Mouse (Mus musculus): Measurements from ENCODE around the gene Tepsin.

Gene Tepsin

DNA sequence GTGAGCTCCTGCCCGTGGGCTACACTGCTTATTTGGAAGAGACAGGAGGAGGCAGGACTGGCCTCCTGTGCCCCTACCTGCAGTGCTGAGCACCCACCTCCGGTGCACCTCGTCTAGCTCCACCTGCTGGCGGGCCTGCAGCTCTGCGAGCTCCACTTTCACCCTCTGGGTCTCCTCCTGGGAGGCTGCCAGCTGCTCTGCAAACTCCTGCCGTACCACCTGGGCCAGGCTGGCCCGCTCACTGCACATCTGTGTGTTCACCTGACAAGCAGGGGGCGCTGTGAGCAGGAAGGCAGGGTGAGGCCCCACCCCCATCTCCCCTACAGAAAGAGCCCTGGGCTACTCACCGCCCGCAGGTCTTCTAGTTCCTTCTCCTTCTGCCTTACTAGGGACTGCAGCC is 33.2 kb downstream of the Tepsin start:
- in situ Hi-C loops (cut with MboI, MseI) = no loop called here

DNA sequence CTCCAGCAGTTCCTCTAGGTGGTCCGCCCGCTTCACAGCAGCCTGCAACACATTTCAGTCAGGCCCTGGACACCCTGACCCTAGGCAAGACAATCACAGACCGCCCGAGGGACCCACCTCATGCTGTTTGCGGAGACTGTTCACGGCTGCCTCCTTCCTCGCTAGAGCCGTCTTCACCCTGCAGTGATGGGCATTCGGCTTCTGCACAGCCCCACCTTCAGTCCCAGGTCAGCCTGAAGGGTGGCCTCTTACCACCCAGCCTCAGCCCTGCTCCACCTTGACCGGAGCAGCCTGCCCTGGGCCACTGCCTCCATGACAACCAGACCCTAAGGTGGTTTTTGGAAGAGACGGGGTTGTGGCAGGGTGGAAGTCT is 33.9 kb downstream of the Tepsin start:
- in situ Hi-C loops (cut with MboI, MseI) = no loop called here

DNA sequence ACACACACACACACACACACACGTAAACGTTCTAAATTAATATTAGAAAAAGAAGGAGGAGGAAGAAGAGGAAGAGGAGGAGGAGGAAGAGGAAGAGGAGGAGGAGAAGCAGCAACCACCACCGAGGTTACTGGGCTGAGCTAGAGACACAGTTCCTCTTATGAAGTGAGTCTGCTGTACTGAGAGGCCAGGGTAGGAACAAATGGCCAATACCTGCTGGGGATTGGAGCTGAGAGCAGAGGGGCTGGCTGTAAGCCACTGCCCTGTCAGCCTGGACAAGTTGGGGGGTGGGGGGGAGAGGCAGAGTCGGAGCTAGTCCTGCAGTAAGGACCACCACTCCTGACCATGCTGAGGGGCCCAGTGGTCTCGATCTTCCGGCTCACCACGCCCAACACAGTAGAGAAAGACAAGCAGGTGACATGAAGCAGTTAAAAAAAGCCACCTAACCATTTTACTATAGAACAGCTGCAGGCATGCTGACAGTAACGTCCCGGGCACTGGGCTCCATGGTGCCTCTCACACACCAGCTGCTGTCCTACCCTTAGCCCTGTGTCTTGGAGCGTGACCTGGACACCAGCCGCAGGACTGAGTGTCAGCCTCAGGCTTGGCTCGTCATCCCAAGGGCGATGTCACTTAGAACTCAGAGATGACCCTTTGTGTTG is 34.4 kb downstream of the Tepsin start:
- in situ Hi-C loops (cut with MboI, MseI) = no loop called here

DNA sequence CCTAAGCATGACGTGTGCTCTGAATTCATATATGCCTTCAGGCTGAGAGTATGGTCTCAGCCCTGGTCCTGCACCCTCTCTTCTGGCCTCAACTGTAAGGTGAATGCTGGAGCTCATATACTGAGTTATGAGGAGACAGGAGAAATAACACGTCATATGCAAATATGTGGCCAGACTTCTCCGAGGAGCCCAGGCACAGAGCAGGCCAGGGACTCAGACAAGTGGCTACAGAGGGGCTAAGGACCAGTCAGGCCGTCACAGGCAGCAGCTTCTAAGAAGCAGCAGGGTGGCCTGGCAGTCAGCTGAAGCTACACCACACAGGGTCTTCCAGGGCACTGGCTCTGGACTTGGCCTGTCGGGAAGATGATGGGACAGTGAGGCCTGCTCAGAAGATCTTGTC is 35.2 kb downstream of the Tepsin start:
- in situ Hi-C loops (cut with MboI, MseI) = no loop called here

DNA sequence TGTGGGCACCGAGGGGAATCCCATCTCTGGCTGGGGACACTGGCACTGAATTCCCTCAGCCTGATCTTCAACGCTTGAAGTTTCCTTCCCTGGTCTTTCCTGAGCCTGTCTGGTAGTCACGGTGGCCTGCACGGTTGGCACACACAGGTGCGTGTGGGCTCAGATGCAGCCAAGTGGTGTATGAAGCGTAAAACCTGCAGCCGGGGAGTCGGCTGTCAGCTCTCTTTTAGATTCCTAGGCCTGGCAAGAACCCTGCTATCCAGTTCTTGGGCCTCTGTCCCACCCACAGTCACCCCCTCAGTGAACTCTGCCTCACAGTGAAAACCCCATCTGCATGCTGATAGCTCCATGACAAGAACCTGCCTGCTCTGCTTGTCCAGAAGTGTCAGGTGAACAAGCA is 37.9 kb downstream of the Tepsin start:
- in situ Hi-C loops (cut with MboI, MseI) = no loop called here

DNA sequence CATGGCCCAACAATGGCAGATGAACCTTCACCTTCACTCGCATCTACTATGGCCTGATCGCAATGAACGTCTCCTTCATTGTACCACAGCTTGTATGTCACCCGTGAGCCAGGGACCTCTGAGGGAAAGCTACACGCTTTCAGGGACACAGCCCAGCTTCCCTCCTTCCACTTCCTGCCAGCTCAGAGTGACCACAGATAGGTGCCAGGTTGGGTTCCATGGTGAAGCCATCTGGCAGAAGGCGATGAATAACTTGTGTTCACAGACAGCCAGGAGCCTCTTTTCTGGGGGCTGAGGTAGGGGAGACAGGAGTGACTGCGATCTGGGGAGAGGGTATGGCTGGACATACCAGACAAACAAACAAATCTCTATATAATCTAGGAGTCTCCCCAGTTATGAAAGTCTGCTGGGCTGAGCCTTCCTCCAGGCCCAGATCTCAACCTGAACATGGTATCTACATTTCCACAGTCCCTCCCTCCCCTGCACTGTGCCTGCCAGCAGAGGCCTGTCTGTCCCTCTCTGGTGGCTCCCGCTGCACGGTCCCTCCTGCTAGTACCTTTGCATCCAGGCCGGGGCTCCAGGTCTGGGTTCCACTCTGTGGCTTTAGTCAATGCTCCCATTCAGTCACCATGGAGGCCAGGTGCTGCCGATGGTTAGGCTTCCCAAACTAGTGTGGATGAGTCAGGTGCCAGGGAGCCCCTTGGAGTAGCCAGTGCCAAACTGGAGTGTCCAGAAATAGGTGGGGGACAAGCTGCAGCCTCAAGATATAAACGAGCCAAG is 42.4 kb downstream of the Tepsin start:
- in situ Hi-C loops (cut with MboI, MseI) = no loop called here

DNA sequence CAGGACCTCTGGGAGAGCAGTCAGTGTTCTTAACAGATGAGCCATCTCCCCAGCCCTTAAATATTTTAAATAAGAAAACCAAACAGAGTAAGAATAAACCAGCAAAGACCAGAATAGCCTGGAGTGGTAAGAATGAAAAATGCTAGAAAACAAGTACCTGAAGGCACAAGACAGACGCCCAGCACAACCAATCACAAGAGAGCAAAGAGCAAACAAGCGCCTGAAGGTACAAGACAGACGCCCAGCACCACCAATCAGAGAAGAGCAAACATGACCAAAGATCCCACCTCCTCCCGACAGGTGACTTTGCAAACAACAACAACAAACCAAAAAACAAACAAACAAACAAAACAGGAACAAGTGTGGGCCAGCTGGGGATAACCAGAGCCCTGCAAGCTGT is 44.7 kb downstream of the Tepsin start:
- in situ Hi-C loops (cut with MboI, MseI) = no loop called here

DNA sequence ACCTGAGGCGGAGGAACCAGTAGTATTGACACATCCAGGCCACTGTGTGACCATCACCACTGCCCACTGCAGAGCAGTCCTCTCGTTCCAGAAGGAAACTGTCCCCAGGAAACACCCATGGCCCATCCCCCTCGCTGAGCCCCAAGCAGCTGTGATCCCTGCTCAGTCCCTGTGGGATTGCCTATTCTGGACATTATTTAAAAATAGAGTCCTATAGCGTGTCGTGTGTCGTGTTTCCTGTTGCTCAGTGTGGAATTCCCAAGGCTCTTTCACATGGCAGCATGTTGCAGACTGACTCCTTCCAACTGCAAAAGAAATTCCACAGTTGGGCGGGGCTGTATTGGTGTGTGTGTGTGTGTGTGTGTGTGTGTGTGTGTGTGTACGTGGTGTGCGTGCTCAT is 46.3 kb downstream of the Tepsin start:
- in situ Hi-C loops (cut with MboI, MseI) = no loop called here

DNA sequence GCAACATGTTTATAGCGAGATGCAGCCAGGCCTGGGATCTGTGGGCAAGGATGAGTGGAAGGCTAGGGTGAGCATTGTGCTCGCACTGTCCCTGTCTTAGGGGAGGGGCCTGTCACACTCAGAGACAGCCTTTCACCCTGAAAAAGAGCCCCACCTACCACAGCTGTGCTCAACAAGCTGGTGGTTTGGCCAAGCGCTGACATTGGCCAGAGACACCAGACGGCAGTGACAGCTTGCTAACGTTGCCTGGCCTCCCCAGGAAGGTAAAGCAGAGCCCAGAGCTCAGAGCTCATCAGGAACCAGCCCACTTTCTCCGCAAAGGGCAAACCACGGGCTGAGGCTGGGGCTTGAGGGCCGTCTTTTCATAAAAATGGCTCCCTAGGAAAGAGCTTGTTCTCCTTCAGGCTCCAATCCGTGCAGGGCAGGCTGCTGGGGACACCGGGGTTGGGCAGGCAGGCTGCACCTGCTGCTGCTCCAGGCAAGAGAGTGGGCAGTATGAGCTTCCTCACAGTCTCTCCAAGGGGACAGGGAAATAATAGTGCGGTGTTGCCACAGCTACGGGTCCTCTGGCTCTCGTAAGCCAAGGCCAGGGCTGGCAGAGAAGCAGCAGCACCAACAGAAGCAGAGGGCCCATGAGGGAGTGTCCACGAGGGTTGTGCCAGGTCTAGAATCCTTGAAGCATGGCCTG is 47.3 kb downstream of the Tepsin start:
- in situ Hi-C loops (cut with MboI, MseI) = no loop called here

DNA sequence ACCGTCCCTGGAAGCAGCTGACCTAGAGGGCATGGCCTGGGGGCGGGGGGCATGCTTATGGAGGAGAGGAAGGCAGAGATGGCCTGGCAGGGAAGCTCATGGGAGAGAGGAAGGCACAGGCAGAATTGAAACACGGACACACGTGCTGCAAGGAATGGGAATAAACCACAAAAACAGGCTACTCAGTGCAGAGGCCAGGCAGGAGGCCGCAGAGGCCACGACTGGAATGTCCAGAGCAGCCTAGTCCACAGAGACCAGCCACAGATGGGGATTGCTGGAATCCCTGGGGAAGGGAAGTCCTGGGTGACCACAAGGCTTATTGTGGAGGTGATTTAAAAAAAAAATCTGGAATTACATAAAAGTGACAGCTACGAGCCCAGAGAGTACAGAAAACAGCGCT is 49.5 kb downstream of the Tepsin start:
- in situ Hi-C loops (cut with MboI, MseI) = no loop called here

DNA sequence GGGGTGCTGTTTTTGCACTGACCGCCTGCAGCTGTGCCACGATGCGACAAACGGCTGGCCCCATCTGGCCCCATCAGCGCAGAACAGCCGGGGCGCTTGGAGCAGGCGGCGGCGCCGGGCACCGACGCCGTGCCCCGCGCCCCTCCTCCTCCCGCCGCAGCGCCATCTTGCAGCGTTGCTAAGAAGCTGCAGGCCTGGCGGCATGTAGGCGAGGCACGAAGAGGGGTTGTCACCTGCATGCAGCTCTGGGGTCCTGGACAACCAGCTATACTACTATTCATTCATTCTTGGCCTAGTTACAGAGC is 50.3 kb downstream of the Tepsin start:
- in situ Hi-C loops (cut with MboI, MseI) = no loop called here

DNA sequence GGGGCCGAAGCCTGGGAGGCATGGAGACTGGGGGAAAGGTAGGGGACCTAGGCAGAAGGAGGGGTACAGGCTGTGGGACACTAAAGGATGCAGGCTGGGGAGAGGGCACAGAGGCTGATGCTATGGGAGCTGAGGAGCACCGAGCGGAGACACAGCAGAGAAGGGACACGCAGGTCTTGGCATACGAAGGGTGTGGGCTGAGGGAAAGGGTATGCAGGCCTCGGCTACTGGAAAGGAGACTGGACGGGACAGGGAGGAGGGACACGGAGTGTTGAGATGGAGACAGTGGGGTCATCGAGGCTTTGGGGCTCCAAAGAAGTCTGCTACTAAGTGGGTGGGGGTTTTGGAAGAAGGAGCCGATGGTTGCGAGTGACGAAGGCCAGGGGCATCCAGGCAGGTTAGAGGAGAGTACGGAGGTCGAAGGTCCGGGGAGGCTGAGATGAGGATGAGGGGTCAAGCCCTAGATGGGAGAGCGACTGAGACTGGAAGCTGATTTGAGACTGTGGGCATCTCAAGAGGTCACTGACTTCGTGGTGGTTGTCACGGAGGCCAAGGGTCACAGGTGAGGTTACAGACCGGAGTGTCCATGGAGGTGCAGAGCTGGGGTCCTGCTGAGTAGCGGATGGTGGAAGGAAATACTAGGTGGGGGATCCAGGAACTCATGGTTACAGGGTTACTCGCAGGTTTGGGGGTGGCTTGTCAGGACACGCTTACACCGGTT is 50.8 kb downstream of the Tepsin start:
- in situ Hi-C loops (cut with MboI, MseI) = no loop called here

DNA sequence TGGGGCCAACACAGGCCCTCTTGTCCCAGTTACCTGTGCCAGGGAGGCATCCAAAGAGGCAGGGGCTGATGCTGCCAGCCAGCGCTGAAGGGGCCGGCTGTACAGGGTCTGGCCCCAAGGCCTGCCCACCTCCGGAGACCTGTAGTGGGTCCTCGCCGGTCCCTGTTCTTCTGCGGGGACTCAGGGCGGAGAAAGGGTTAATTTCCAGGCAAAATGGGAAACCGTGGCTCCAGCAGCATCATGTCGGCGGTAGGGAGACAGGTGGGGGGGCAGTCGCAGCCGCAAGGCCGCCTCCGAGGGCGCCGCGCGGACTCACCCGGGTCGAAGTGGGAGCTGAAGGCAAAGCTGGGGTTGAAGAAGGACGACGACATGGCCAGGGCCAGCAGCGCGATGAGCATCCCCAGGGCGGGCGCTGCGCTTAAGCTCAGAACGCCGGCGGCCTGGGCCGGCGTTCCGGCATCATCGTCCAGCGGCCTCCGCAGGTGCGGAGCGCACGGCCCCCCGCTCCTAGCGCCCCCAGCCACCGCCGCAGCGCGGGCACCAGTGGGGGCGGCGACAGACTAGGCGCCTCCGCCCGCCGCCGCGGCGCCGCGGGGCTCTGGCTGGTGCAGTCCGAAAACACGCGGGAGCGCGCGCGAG is 51.9 kb downstream of the Tepsin start, which contains the start of gene Aatk:
Aatk (minus strand) TSS at position 615 of the 639 bp plus-strand sequence.
- in situ Hi-C loops (cut with MboI, MseI) = no loop called here

DNA sequence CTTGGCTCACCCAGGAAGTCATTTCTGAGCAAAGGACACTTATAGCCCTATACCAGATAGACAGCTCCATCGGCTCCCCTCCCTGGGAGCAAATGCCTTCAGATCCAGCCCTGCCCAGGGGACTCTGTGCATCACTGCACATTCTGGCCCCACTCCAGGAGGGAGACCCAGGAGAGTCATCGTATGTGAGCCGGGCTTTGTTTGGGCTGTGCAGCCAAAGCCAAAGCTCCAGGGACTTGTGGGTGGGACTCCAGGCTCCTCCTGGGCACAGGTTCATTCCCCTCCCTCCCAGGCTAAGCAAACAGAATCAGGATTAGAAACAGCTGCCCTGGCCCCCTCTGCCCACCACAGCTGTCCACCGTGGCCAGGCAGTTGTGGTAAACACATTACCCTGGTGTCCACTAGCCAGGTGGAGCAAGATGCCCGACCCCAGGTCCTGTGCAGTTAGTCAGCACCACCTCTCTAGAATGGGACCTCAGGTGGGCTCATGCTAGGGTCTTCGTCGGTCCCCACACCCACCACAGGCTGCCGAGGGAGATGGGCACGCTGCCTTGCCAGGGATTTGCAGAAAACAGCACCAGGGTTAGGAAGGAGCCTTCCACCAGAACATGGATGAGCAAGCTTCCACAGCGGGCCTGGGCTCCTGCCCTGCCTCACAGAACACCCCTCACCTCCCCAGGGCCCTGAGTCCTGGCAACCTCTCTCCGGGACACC is 52.5 kb downstream of the Tepsin start:
- in situ Hi-C loops (cut with MboI, MseI) = no loop called here

DNA sequence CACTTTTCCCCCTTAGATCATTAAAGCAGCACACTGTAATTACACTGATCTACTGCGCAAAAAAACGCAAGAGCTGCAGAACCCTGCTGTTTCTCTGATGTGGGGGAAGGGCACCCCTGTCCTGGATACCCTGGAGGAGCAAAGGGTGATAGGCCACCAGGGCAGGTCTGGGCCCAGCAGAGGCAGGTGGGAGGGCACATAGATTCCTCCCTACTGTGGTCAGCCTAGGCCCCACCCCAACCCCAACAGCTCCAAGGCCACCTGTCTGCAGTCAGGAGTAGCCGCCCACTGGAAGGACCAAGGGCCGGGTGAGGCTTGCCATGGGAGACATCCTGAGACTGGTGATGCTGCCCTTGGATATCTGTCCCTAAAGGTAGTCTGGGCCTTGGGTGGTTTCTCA is 53.2 kb downstream of the Tepsin start:
- in situ Hi-C loops (cut with MboI, MseI) = no loop called here

DNA sequence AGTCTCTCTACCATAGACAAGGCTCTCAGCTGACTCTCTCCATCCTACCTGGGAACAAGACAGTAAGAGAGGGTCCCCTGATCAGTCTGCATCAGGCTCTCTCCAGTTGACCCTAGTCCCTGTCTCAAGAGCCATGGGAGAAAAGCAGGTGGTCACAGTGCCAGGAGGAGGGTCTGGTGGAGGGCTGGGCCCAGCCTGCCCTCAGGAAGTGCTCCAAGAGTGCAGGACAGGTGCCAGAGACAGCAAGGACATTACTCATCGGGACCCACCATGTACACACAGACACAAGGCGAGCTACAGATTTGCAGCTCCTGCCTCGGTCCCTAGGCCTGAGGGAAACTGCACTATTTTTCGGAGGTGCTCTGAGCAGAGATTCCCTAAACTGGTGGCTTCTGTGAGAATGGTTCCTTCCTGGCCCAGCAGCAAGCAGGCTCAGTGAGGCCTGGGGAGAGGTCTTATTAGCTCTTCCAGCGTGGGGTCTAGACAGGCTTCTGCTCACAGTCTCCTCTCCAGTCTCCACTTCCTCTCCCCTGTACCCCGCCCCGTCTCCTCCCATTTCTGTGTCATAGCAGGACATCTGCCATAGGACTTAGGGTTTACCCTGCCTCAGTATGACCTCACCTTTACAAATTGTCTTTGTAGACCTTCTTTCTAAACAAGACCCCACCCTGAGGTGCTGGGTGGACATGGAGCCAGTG is 56.2 kb downstream of the Tepsin start:
- in situ Hi-C loops (cut with MboI, MseI) = no loop called here

DNA sequence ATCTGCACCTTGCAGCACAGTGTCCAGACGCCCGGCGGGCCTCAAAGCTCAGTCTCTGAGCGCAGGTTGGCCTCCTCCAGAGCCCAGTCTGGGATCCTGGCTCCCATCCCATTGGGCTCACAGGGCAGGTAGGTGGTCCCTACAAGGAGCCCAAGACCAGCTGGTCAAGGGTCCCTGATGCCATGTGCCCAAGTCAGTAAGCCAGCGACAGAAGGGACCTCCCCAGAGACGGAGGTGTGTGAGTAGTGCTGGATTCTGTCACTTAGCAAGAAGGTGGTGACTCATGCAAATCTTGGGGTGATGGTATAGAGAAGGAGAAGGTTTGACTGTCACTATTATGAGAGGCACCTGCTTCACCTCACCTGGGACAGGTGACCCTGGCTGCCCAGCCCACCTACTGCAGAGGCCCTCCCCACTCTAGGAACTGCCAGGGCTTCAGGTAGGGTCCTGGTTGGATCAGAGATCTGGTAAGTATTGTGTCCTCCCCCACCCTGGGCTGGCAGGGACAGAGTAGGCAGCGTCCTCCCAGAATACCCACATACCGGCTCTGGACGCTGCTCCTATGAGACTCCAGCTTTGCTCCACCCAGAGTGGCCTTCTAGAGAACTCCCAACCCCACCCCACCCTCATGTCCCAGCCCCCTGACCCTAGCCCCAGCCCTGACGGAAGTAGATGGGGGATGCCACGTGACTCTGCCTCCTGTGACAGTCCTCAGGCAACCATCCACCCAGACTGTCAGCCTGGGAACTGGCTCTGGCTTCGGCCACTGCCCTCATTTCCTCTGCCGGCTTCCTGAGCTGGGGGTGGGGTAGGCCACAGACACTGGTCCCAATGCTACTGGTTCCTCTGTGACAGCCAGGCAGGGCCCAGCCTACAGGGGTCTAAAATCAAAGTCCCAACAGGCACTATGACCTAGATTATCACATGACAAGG is 57.1 kb downstream of the Tepsin start:
- in situ Hi-C loops (cut with MboI, MseI) = no loop called here
